ENCODE assay signal across 16 mouse cellular contexts in the genomic region with DNA sequence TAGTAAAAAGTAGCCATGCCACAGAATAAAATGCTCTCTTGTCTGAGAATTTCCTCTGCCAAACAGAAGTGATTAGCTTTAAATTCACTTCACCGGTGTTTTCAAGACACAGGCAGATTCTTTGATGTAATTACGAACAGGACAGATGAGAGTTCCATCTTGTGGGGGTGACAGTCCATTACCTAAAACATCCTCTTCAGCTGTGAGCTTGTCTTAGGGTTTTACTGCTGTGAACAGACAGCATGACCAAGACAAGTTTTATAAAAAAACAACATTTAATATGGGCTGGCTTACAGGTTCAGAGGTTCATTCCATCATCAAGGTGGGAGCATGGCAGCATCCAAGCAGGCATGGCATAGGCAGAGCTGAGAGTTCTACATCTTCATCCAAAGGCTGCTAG.
"Had no signal": no experiment of that assay in that cellular context is flagged by ENCODE, and none has a peak within 500 bp of the region (broad histone marks: within the 10 kb centered on the region; RNA-seq: fewer than 3 reads in every experiment).

No protein-coding gene starts in this region.

- H3K27ac ChIP-seq: limb, embryonic 13.5 days; liver, embryonic 14.5 days; midbrain, embryonic 10.5 days; midbrain, embryonic 15.5 days; neural tube, embryonic 12.5 days; stomach, postnatal 0 days had no signal

- DNase-seq: kidney, adult 8-10 months; kidney, postnatal 36 days; left cerebral cortex, postnatal 4 days; lung, embryonic 14.5 days; lung, postnatal 10 days; lung, postnatal 4 days; retina, postnatal 1 day; right cerebral cortex, postnatal 4 days; spleen, adult 18-20 months had no signal

- H3K36me3 ChIP-seq: neural tube, embryonic 12.5 days had no signal

- H3K4me1 ChIP-seq: midbrain, embryonic 10.5 days; midbrain, embryonic 15.5 days; neural tube, embryonic 12.5 days had no signal

- H3K27me3 ChIP-seq: limb, embryonic 13.5 days; midbrain, embryonic 15.5 days; neural tube, embryonic 12.5 days had no signal

- H3K9ac ChIP-seq: limb, embryonic 13.5 days; liver, embryonic 14.5 days; lung, embryonic 14.5 days; midbrain, embryonic 15.5 days; neural tube, embryonic 12.5 days had no signal

- H3K4me3 ChIP-seq: limb, embryonic 13.5 days; midbrain, embryonic 10.5 days; midbrain, embryonic 15.5 days; neural tube, embryonic 12.5 days had no signal

- H3K9me3 ChIP-seq: limb, embryonic 13.5 days; midbrain, embryonic 10.5 days; midbrain, embryonic 15.5 days; neural tube, embryonic 12.5 days had no signal

- H3K4me2 ChIP-seq: limb, embryonic 13.5 days; lung, embryonic 14.5 days; midbrain, embryonic 15.5 days; neural tube, embryonic 12.5 days had no signal

- ATAC-seq: intestine, postnatal 0 days; midbrain, embryonic 15.5 days had no signal
